Mouse (Mus musculus) cortical plate, adult 2 months (tissue): ENCODE data around the gene Cmtm7.

Source experiments
- CTCF ChIP-seq: fragments of 200-500 bp; IDR thresholded peaks from 2 replicates; pipeline ENCODE4 v1.5.1; 2011; ENCODE audit warnings: mild to moderate bottlenecking, control low read depth, low read length; ENCODE audit not compliant: insufficient read depth; ENCODE audit errors: extremely low read depth
- POLR2A ChIP-seq: fragments of 200-500 bp; IDR thresholded peaks from 2 replicates; pipeline ENCODE4 v1.6.1; 2011; ENCODE audit warnings: mild to moderate bottlenecking, low read length, control low read depth; ENCODE audit not compliant: insufficient read depth; ENCODE audit errors: extremely low read depth

- TF ChIP-seq CTCF (no peak), POLR2A (no peak)
Observed at GRCm38 (mm10) chr9:114736442-114736841, 45.2 kb downstream of the Cmtm7 start.
